27 mouse cellular contexts compared by ENCODE assay signal in genomic region chr5:26339266-26339665, GRCm38 (mm10).
DNase-seq lines count a peak whose midpoint lies in the region; ATAC-seq lines count a peak whose summit lies in the region.
"Had no signal": no experiment of that assay in that cellular context is flagged by ENCODE, and none has a peak within 500 bp of the region (broad histone marks: within the 10 kb centered on the region; RNA-seq: fewer than 3 reads in every experiment).

No protein-coding gene starts in this region.

- no peaks in the 10 kb centered on the region for H3K9me3 ChIP-seq in embryonic facial prominence, embryonic 13.5 days
- no peaks in the 10 kb centered on the region for H3K9me3 ChIP-seq in embryonic facial prominence, embryonic 10.5 days
- H3K9me3 ChIP-seq in intestine, embryonic 15.5 days = no peaks in the 10 kb centered on the region
- H3K9me3 ChIP-seq: embryonic facial prominence, embryonic 12.5 days; forebrain, embryonic 12.5 days; forebrain, embryonic 15.5 days; heart, embryonic 12.5 days; heart, embryonic 15.5 days; hindbrain, embryonic 10.5 days; hindbrain, embryonic 13.5 days had no signal

- no peaks in the 10 kb centered on the region for H3K36me3 ChIP-seq in embryonic facial prominence, embryonic 13.5 days
- H3K36me3 ChIP-seq in embryonic facial prominence, embryonic 10.5 days (replicated peaks) = no peaks in the 10 kb centered on the region
- H3K36me3 ChIP-seq in intestine, embryonic 15.5 days = no peaks in the 10 kb centered on the region
- H3K36me3 ChIP-seq: embryonic facial prominence, embryonic 12.5 days; forebrain, embryonic 12.5 days; forebrain, embryonic 15.5 days; heart, embryonic 12.5 days; heart, embryonic 15.5 days; hindbrain, embryonic 10.5 days; hindbrain, embryonic 13.5 days had no signal

- H3K27ac ChIP-seq in embryonic facial prominence, embryonic 13.5 days = no peak overlapping the region
- H3K27ac ChIP-seq in embryonic facial prominence, embryonic 10.5 days (replicated peaks) = no peak overlapping the region
- no peak overlapping the region for H3K27ac ChIP-seq in intestine, embryonic 15.5 days
- H3K27ac ChIP-seq: embryonic facial prominence, embryonic 12.5 days; forebrain, embryonic 12.5 days; forebrain, embryonic 15.5 days; heart, embryonic 15.5 days; hindbrain, embryonic 10.5 days; hindbrain, embryonic 13.5 days had no signal

- DNase-seq in embryonic facial prominence, embryonic 10.5 days (ENCODE audit: low spot score) = no peak
- DNase-seq in cerebellum, adult 8-10 months = peak; percentile 18
- peak; percentile 34 to 59 for DNase-seq in cerebellum, postnatal 10 days
- DNase-seq in cerebellum, postnatal 36 days = peak; percentile 13 to 16
- no peak for DNase-seq in MN1 (ENCODE audit: low spot score)
- DNase-seq in urinary bladder, postnatal 10 days (ENCODE audit: low spot score) = no peak
- DNase-seq: adrenal gland, adult 8-10 months; adrenal gland, postnatal 25 days; gastrocnemius, postnatal 25 days; heart, adult 18-20 months; heart, postnatal 10 days; heart, postnatal 36 days; kidney, adult 2 months had no signal

- WGBS in embryonic facial prominence, embryonic 13.5 days = 90% methylated on average over 1 of the region's 1 CpGs
- WGBS in embryonic facial prominence, embryonic 10.5 days = 81% methylated on average over 1 of the region's 1 CpGs
- 100% methylated on average over 1 of the region's 1 CpGs for WGBS in intestine, embryonic 15.5 days

- no peaks in the 10 kb centered on the region for H3K27me3 ChIP-seq in embryonic facial prominence, embryonic 13.5 days
- H3K27me3 ChIP-seq in embryonic facial prominence, embryonic 10.5 days (replicated peaks; ENCODE audit: low read depth, poor library complexity, severe bottlenecking) = no peaks in the 10 kb centered on the region
- no peaks in the 10 kb centered on the region for H3K27me3 ChIP-seq in intestine, embryonic 15.5 days (replicated peaks)
- H3K27me3 ChIP-seq: embryonic facial prominence, embryonic 12.5 days; forebrain, embryonic 12.5 days; forebrain, embryonic 15.5 days; heart, embryonic 12.5 days; heart, embryonic 15.5 days; hindbrain, embryonic 13.5 days had no signal

- H3K9ac ChIP-seq in embryonic facial prominence, embryonic 13.5 days = no peak overlapping the region
- no peak overlapping the region for H3K9ac ChIP-seq in intestine, embryonic 15.5 days
- H3K9ac ChIP-seq: embryonic facial prominence, embryonic 12.5 days; forebrain, embryonic 12.5 days; forebrain, embryonic 15.5 days; heart, embryonic 12.5 days; heart, embryonic 15.5 days; hindbrain, embryonic 13.5 days had no signal

- H3K4me1 ChIP-seq in embryonic facial prominence, embryonic 13.5 days = no peaks in the 10 kb centered on the region
- H3K4me1 ChIP-seq in embryonic facial prominence, embryonic 10.5 days = no peaks in the 10 kb centered on the region
- H3K4me1 ChIP-seq in intestine, embryonic 15.5 days (replicated peaks) = no peaks in the 10 kb centered on the region
- H3K4me1 ChIP-seq: embryonic facial prominence, embryonic 12.5 days; forebrain, embryonic 12.5 days; forebrain, embryonic 15.5 days; heart, embryonic 12.5 days; heart, embryonic 15.5 days; hindbrain, embryonic 10.5 days; hindbrain, embryonic 13.5 days had no signal

- peak; percentile 43; the same call in 1 of the 2 replicates for ATAC-seq in embryonic facial prominence, embryonic 13.5 days (ENCODE audit: insufficient number of reproducible peaks, insufficient read depth, low FRiP score, low TSS enrichment, low read depth)
- no peak for ATAC-seq in intestine, embryonic 15.5 days
- ATAC-seq: activated CD4-positive, CD25-positive, alpha-beta regulatory T cell, adult 4 months; CD4-positive, CD25-positive, alpha-beta regulatory T cell, adult 4 months; forebrain, embryonic 15.5 days; hindbrain, embryonic 16.5 days; intestine, embryonic 16.5 days had no signal

- no peak overlapping the region for H3K4me3 ChIP-seq in embryonic facial prominence, embryonic 13.5 days
- H3K4me3 ChIP-seq in embryonic facial prominence, embryonic 10.5 days = no peak overlapping the region
- no peak overlapping the region for H3K4me3 ChIP-seq in intestine, embryonic 15.5 days (replicated peaks)
- H3K4me3 ChIP-seq: embryonic facial prominence, embryonic 12.5 days; erythroblast, embryonic 14.5 days; forebrain, embryonic 12.5 days; forebrain, embryonic 15.5 days; heart, embryonic 12.5 days; heart, embryonic 15.5 days; hindbrain, embryonic 10.5 days; hindbrain, embryonic 13.5 days had no signal

- no peak overlapping the region for H3K4me2 ChIP-seq in embryonic facial prominence, embryonic 13.5 days
- H3K4me2 ChIP-seq in intestine, embryonic 15.5 days (replicated peaks) = no peak overlapping the region
- H3K4me2 ChIP-seq: embryonic facial prominence, embryonic 12.5 days; forebrain, embryonic 12.5 days; forebrain, embryonic 15.5 days; heart, embryonic 12.5 days; heart, embryonic 15.5 days; hindbrain, embryonic 13.5 days had no signal

Comparison
In these comparisons a context has a peak if more than half of its experiments do, and no peak if none do; other contexts are left out.
1. DNase-seq: peak in cerebellum, adult 8-10 months (single experiment), cerebellum, postnatal 10 days (2 of 2) and cerebellum, postnatal 36 days (2 of 2); none in embryonic facial prominence, embryonic 10.5 days (single experiment), MN1 (single experiment) and urinary bladder, postnatal 10 days (single experiment).